Mouse (Mus musculus): ENCODE results near the gene Mybbp1a.
A peak's percentile ranks its signal among the peaks of the same experiment; 100 is the strongest.

- TF ChIP-seq CTCF (IDR thresholded peaks at IDR 0.05; ENCODE audit: low read depth): peak; percentile 65
- TF ChIP-seq EP300 (optimal IDR thresholded peaks at IDR 0.05): no peak
These were observed 14.3 kb upstream of the Mybbp1a start for GRCm38 (mm10) chr11:72426884-72427283.

All from stomach, postnatal 0 days (tissue).